Mouse (Mus musculus) adrenal gland, adult 2 months (tissue): ENCODE results near the gene Usp4. TPM values are rescaled to one million over a fixed set of nuclear protein-coding genes. Genes with fewer than 3 reads are reported as not detected.

Source experiments
- DNase-seq: peaks from one replicate; pipeline ENCODE4 v3.0.0; 2021
- polyA plus RNA-seq: library from polyadenylated mRNA; depleted of rRNA; stranded (reverse); fragments of >200 nt; gene quantifications from 2 replicates; pipeline ENCODE4 v1.2.3, GENCODE M21; 2012; rRNA removed
- total RNA-seq, 2 experiments: library from RNA; stranded (reverse); gene quantifications; 2 replicates each; pipeline ENCODE4 v1.2.3; 2021

Usp4 gene
- total and polyA plus RNA-seq, 3 experiments, result 52.3 to 122 (median 100) TPM

DNA sequence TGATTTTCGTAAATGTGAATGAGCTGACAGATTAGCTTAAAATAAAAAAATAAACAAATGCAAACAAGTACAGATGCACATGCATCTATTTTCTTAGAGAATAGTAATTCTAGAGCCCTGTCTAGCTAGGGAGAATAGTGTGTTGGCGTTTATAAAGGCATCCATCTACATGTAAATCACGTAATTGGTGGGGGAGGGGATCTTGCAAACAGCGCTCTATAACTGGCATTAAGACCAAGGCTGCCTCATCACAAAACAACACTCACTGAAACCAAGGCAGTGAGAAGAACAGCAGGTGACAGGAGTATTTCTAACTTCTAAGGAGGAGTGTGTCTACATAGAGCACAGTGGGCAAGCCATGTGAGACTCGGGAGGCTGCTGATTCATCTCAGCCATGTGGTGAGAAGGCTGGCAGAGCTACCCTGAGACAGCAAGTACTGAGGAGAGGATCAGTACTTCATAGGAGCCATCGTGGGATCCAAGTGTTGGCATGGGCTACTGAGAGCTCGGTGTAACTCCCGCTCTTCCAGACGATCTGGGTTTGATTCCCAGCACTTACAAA, 63.8 kb downstream of the Usp4 start:
- DNase-seq, result no peak

DNA sequence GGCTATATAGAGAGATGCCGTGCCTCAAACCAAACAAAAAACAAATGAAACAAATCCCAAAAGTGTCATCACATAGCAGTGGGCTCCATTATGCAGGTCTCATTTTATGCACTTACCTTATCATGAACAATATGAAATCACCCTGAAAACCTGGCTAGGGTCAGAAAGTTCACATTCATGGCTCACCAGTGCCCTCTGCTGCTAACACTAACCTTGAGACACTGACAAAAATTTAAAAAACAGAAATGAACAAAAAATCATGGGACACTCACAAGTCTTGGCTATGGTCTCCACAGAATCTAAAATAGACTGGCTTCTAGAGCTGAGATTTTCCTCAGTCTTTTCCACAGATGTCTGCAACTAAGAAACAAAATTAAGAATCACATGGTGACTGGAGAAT, 64.6 kb downstream of the Usp4 start:
- DNase-seq, result peak; percentile 30

DNA sequence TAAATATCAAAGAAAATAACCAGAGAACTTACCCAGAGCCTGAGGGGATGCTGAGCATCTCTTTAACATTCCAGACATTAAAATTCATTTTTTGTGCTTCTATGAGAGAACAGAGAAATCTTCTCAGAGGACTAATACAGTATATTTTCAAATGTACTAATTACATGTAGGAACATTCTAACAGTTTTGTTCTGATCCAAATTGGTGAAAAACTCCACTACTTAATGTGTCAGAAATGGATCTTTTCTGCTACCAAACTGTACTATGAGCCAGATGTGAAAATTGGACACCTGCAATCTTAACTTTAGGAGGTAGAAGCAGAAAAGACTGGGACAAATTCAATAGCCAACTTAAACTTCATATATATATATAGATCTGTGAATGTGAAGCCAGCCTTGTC, 80.7 kb downstream of the Usp4 start, which contains the start of gene Ccdc36:
Gene Ccdc36, minus strand, starts transcription at position 101 of the 400 bp plus-strand sequence.
- DNase-seq, result no peak

DNA sequence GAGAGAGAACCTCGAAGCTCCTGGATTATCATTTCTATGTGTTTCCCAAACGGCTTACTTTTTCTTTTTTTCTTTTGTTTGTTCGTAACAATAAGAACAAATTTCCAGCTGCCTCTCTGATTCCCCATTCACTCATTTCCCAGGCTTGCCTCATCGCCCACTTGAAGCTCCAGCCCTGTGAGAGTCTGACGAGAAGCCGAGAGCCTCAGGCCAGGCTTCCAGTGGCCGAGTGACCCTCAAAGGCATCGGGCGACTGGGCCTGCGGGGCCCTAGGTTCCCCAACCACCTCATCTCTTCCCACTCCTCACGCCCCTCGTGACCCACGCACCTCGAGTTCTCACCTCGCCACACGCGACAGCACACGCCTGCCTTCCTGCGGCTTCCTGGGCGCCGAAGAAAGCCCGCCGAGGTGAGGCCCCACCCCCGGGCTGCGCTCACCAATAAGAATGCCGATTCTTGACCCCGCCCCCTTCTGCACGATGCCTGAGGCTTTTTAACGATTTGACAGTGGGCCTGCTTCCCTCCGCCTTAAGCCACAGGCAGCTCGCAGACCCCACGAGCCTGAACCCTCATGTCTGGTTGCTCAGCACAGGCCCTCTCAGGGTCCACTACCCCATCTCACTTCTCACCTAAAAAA, 83.9 kb downstream of the Usp4 start:
- no peak for DNase-seq

DNA sequence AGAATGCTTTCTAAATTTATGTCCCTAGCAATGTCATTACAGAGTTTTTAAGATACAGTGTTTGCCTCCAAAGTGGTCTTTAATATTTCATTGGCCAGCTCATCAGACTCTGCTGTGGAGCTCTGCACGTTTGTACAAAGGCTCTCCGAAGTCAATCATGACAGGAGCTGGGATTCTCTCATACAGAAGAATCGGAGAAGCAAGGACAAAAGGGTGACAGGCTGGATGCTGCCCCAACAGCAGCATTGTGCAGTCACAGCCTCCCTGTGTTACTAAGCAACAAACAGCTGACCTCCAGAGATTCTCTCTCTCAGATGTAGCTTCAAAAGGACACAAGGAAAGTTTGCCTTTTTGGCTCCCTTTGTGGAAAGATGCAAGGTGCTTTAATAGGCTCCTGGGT, 88.5 kb downstream of the Usp4 start, which contains the start of gene BC048562:
Gene BC048562, plus strand, starts transcription at position 301 of the 400 bp plus-strand sequence.
- no peak for DNase-seq

DNA sequence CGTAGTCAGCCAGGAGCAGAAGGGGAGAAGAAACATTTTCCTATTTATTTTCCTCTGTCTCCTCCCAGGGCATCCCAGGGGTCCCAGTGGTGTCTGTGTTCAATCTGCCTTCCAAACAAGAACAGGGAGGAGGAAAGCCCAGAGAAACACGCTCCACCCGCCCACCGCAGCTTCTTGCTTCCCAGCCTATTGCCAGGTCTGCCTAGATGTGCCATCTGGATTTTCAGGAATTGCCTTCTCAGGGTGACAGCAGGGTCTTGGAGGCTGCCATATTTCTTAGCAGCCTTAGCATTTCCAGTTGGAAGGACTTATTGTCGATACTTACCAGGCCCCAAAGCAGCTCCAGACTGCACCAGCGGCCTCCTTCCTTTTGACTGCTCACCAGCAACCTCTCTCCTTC, 91.5 kb downstream of the Usp4 start:
- DNase-seq, result no peak

DNA sequence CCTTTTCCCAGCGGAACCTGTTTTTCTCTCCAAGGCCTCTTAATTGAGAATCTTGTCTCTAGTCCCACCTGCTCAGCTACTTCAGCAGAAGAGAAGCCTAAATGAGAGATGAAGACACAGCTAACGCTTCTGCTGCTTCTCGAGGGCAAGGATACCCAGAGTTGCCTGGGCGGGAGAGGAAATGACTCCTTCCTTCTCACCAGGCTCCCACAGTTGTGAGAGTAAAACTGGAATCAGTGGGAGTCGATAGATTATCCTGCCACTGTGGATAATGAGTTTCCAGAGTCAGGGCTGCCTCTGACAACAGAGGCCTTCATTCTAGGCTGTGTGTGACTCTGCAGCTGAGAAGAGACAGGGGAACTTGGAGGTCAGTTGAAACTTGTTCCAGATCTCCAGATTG, 92.8 kb downstream of the Usp4 start:
- DNase-seq, result no peak

DNA sequence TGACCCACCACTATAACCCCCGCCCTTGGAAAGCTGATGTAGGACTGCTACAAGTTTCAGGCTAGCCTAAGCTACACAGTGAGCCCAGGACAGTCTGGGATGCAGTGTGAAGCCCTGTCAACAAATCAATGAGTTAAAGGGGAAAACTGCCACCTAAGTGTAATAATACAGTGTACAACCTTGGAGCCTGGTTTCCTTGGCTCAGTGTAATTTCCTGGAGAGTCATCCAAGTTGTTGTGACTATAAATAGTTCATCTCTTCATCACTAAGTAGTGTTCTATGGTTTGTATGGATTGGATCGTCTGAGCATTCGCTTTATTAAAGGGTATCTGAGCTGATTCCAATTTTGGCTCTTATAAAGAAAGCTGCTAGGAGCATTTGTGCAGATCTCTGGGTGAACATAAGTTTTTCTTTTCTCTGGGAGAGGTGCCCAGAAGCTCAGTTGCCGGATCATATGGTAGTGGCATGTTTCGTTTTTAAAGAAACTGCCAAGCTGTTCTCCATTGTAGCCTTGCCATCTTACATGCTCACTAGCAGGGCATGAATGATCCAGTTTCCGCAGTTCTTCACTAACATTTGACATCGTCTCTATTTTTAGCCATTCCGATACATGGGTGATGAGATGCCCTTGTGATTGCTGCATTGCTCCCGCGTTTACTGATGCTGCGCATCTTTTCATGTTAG, 93.7 kb downstream of the Usp4 start:
- no peak for DNase-seq

Other genes starting within 250 kb of the Usp4 start
- gene Bsn, start 157.5 kb upstream of the Usp4 start, total RNA-seq, result 1 to 10 TPM; 5.0 to 5.2 TPM
- 4.1 and 4.3 TPM in 2 replicates for gene Bsn, start 157.5 kb upstream of the Usp4 start, polyA plus RNA-seq
- gene Dag1, start 83.9 kb upstream of the Usp4 start, total RNA-seq, result 100 to 1,000 TPM; 143 to 148 TPM
- gene Dag1, start 83.9 kb upstream of the Usp4 start, polyA plus RNA-seq, result 59.3 and 86.5 TPM in 2 replicates
- 10 to 100 TPM; 17.5 to 24.9 TPM for gene Nicn1, start 57.4 kb upstream of the Usp4 start, total RNA-seq
- 16.6 and 18.8 TPM in 2 replicates for gene Nicn1, start 57.4 kb upstream of the Usp4 start, polyA plus RNA-seq
- gene Amt, start 51.0 kb upstream of the Usp4 start, total RNA-seq, result 1 to 10 TPM; 3.3 to 5.5 TPM
- 2.2 and 2.6 TPM in 2 replicates for gene Amt, start 51.0 kb upstream of the Usp4 start, polyA plus RNA-seq
- gene Rhoa, start 41.7 kb upstream of the Usp4 start, total RNA-seq, result 100 to 1,000 TPM; 355 to 363 TPM
- gene Rhoa, start 41.7 kb upstream of the Usp4 start, polyA plus RNA-seq, result 169 and 187 TPM in 2 replicates
- gene Tcta, start 41.7 kb upstream of the Usp4 start, total RNA-seq, result 10 to 100 TPM; 31.3 to 56.7 TPM
- gene Tcta, start 41.7 kb upstream of the Usp4 start, polyA plus RNA-seq, result 42.8 and 46.3 TPM in 2 replicates
- gene Gpx1, start 8.9 kb upstream of the Usp4 start, total RNA-seq, result 100 to 1,000 TPM; 694 to 927 TPM
- 1,573 and 1,924 TPM in 2 replicates for gene Gpx1, start 8.9 kb upstream of the Usp4 start, polyA plus RNA-seq
- 1 to 10 TPM in 1 of 2 experiments, under 1 TPM in 1; 0.52 to 1.8 TPM for gene 1700102P08Rik, start 45.0 kb downstream of the Usp4 start, total RNA-seq
- gene 1700102P08Rik, start 45.0 kb downstream of the Usp4 start, polyA plus RNA-seq, result 0.37 and 0.86 TPM in 2 replicates
- gene Ccdc36, start 80.6 kb downstream of the Usp4 start, total RNA-seq, result not detected
- gene Ccdc36, start 80.6 kb downstream of the Usp4 start, polyA plus RNA-seq, result not detected in 2 replicates
- gene BC048562, start 88.6 kb downstream of the Usp4 start, total RNA-seq, result not detected
- gene BC048562, start 88.6 kb downstream of the Usp4 start, polyA plus RNA-seq, result not detected in 2 replicates
- gene Ccdc71, start 112.7 kb downstream of the Usp4 start, total RNA-seq, result 10 to 100 TPM; 27.8 to 46.5 TPM
- 23.0 and 28.1 TPM in 2 replicates for gene Ccdc71, start 112.7 kb downstream of the Usp4 start, polyA plus RNA-seq
- 10 to 100 TPM; 19.4 to 24.5 TPM for gene Klhdc8b, start 113.7 kb downstream of the Usp4 start, total RNA-seq
- gene Klhdc8b, start 113.7 kb downstream of the Usp4 start, polyA plus RNA-seq, result 73.1 and 81.9 TPM in 2 replicates
- 100 to 1,000 TPM in 1 of 2 experiments, 10 to 100 TPM in 1; 94.0 to 107 TPM for gene Lamb2, start 131.9 kb downstream of the Usp4 start, total RNA-seq
- 136 and 150 TPM in 2 replicates for gene Lamb2, start 131.9 kb downstream of the Usp4 start, polyA plus RNA-seq
- 100 to 1,000 TPM; 172 to 248 TPM for gene Usp19, start 142.7 kb downstream of the Usp4 start, total RNA-seq
- 221 and 261 TPM in 2 replicates for gene Usp19, start 142.7 kb downstream of the Usp4 start, polyA plus RNA-seq
- 100 to 1,000 TPM; 186 to 192 TPM for gene Qars, start 159.9 kb downstream of the Usp4 start, total RNA-seq
- 173 and 186 TPM in 2 replicates for gene Qars, start 159.9 kb downstream of the Usp4 start, polyA plus RNA-seq
- 100 to 1,000 TPM; 105 to 126 TPM for gene Qrich1, start 169.0 kb downstream of the Usp4 start, total RNA-seq
- gene Qrich1, start 169.0 kb downstream of the Usp4 start, polyA plus RNA-seq, result 119 and 129 TPM in 2 replicates
- 100 to 1,000 TPM in 1 of 2 experiments, 10 to 100 TPM in 1; 75.6 to 123 TPM for gene Impdh2, start 212.4 kb downstream of the Usp4 start, total RNA-seq
- gene Impdh2, start 212.4 kb downstream of the Usp4 start, polyA plus RNA-seq, result 93.8 and 121 TPM in 2 replicates
- 10 to 100 TPM; 60.7 to 68.7 TPM for gene Ndufaf3, start 219.6 kb downstream of the Usp4 start, total RNA-seq
- gene Ndufaf3, start 219.6 kb downstream of the Usp4 start, polyA plus RNA-seq, result 76.7 and 98.4 TPM in 2 replicates
- gene Dalrd3, start 222.0 kb downstream of the Usp4 start, total RNA-seq, result 10 to 100 TPM; 67.2 to 70.7 TPM
- gene Dalrd3, start 222.0 kb downstream of the Usp4 start, polyA plus RNA-seq, result 325 and 372 TPM in 2 replicates
- gene Wdr6, start 230.9 kb downstream of the Usp4 start, total RNA-seq, result 100 to 1,000 TPM in 1 of 2 experiments, 10 to 100 TPM in 1; 91.5 to 126 TPM
- gene Wdr6, start 230.9 kb downstream of the Usp4 start, polyA plus RNA-seq, result 132 and 151 TPM in 2 replicates
- 1 to 10 TPM; 7.1 to 8.3 TPM for gene P4htm, start 249.8 kb downstream of the Usp4 start, total RNA-seq
- 14.7 and 17.2 TPM in 2 replicates for gene P4htm, start 249.8 kb downstream of the Usp4 start, polyA plus RNA-seq